Mouse (Mus musculus): ENCODE data around the gene Gm37419.

Gene Gm37419

DNA sequence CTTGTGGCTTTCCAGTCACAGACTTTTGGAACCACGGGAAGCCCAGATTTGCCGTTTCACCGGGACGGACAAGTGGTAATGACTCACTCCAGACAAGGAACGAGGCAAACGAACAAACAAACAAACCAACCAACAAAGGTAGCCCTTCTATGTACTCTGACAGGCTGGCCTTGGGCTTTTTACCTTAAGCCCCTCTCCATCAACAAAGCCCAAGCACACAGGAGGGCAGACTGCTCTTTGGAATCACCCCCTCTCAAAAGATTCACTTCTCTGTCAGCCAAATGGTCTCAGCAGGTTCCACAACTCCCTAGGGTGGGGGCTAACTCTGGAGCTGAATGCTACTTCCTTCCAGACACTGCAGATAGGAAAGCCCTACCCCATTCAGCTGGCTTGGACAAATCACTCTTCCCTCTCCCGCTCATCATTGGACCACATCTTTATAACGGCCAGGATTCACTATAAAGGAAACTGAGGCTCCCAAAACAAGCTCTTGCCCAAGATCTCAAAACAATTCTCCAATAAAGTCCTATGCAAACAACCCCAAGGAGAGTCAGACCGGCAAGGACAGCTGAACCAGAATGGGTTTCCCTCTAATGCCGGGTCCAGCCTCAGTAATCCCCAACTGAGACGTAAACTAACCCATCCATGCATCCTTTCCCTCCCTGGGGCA lies 7.9 kb upstream of the Gm37419 start:
- DNase-seq: no peak

DNA sequence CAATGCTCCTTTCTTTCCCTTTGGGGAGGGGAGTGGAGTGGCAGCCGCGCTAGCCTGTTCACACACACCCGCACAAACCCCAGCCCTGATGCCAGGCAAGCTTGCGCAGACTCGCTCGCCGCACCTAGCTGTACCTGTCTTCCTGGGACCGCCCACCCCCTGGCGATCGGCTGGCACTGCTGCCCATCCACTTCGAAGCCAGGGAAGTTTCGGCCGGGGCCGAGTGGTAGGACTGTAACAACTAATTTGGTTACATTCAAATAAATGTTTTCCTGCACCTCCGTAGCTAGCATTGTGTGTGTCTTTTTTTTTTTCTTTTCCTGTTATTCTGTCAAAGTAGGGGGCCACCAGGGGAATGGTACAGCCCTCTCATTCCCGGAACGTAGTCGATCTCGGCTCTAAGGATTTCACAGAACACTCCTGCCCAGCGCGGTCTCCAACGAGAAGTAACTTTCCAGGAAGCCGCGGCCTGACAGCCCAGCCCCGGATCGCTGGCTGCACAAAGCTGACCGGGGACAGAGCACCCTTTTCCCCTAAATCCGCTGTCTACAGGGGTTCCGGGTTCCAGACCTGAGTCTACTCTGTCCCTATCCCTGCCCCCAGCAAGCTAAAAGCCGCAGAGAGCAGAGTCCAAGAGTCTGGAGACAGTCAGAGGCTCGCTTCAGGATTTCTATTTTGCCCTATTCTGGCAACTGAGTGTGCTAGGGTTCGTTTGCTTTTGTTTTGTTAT lies 7.1 kb upstream of the Gm37419 start:
- no peak for DNase-seq

DNA sequence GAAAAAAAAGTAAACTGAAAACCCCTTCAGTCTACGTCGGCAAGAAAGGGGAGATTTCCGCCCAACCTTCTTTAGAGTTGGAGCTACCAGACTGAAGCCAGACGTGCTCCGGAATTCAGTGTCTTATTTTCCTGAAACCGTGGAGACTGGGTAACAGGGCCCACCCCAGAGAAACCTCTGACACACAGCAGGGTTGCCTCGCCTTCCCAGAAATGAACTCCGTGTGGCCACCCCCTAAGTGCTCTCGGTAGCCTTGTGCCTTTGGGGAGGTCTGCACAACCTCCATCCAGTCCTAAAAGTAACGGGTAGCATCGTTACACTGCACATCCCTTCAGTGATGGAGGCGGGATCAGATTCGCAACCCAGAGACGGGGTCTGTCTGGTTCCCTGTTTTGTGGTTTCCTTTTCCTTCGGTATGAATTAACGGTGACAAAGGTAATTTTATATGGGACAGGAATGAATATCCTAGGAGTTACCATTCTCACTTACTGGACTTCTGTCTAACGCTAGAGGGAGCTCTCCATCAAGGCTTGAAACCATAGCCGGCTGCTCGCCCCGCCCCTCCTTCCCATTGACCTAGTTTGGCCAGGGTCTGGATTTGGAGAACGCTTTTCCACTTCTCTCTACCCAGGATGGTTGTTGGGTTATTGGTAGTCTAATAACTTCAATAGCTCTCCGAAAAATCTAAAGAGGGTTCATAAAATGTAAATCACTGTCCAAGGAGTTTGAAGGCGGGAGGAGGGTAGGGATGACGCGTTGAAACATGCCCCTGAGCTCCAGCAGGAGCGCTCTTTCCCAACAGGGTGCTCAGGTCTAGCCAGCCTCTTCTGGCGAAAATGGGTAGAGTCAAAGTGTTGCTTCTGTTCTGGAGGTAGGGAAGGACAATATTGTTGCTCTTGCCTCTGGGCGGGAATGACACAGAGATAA lies 6.1 kb upstream of the Gm37419 start:
- DNase-seq: peak; percentile 71

DNA sequence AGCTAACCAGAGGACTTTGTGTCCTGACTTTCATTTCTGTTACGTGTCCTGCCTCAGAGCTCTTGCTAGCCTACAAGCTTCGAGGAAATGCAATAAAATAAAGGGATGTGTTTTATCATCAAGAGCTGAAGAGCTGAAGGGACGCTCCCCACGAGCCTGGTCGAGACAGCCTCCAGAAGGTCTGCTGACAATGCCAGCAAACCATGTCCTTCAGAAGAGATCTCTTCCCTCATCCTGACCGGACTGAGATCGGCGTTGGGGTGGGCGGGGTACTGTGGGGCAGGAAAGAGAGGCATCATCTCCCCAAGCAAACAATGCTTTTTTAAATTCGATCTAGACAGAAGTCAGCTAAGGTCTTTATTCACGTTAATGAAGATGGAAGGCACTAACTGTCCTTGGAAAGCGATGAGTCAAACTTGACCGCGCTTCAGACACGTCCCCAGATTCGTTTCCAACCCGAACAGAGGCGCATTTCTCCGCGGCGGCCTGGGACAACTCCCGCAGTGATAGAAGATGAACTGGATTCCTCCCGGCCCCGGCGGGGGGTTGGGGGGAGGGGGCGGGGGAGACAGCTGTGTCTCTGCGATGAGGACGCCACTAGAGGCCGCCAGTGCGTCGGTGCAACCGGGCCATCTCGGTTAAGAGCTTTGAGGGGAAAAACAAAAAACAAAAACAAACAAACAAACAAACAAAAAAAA lies 5.2 kb upstream of the Gm37419 start:
- peak; percentile 72 for DNase-seq

DNA sequence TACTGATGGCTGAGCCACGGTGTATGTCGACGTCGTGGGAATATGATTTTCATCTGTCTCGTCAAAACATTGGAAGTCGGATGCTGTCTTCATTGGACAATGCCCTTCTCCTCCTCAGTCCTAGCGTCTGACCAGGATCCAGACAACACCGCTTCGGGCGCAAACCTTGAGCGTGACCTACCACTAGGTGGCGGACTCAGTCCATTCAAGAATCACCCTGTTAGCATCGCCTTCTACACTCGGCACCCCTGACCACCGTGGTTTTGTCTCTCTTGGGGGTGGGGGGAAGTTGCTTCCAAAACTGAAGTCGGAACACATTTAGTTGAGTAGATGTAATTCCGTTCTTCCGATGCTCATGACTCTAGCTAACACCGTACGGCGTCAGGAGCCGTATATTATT lies 4.1 kb upstream of the Gm37419 start:
- peak; percentile 82 for DNase-seq

DNA sequence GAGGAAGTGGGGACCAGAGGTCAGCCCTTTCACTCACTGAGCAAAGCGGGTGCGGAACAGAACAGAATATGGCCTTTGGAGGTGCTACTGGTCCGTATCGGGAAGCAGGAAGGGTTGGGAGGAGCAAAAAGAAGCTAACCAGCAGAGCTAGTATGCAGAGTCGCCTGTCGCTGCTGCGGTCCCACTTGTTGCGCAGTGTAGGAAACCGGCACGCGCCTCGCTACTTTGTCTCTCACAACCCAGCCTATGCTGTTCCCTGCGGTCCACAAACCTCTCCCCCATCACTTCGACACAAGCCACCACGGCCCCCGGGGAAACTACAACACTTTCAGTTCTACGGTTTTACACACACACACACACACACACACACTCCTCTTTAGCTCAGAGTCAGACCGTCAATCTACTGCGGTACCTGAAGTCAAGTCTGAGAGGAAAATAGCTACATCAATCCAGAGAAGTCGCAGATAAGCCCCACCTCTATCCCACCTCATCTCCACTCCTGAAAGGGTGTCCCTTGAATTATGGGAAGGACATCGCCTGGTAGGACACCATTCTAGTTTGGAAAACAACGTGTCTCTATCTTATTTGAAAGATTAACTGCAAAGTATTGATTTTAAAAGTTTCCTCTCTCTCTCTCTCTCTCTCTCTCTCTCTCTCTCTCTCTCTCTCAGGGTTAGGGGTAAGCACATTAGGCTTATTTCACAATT lies 3.4 kb upstream of the Gm37419 start:
- DNase-seq: peak; percentile 26

DNA sequence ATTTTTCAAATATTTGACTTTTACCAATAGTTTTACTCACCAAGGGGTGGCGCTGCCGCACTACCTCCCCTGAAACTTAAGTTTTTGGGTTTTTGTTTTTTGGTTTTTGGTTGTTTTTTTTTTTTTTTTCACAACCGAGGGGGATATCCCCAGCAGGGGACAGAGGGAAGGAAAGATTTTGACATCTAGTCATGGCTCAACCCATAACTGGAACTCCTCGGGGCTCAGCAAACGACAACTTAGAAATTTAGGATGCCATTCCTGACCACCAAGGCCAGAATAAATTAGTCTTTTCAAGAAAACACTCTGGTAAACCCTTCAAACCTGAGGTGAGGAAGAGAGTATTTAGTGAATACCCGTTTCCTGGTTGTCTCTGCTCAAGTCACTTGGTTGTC lies 2.8 kb upstream of the Gm37419 start:
- peak; percentile 36 for DNase-seq

DNA sequence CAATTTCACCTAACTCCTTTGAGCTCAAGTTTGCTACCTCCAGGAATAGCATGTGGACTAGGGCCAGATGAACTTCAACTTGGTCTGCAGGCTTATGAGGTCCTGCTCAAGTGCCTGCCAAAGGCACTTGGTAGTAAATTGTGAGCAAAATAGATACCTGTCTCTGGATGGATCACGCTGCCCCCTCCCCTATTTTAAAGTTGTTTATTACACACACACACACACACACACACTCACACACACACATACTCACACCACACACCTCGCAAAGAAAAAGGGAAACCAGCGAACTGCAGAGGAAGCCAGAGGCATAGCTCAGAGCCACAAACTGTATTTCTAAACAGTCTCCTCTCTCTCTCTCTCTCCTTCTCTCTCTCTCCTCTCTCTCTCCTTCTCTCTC lies 2.1 kb upstream of the Gm37419 start:
- no peak for DNase-seq

DNA sequence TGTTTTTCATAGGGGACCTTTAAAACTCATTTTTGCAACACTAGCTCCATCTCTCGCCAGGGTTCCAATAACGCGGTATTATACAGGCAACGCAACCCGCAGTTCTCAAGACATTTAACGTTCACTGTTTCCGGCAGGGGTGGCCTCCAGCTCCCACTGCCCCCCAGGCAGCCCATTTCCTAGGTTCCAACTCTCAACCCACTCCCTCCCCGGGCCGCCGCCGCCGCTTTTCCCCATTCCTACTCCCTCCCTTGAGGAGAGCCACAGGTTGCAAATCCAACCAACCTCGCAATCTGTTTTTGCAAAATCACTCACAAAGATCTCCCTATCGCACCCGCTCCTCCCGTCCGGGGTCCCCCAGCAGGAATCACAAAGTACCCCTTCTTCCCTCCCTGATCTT lies 1.4 kb upstream of the Gm37419 start:
- no peak for DNase-seq

DNA sequence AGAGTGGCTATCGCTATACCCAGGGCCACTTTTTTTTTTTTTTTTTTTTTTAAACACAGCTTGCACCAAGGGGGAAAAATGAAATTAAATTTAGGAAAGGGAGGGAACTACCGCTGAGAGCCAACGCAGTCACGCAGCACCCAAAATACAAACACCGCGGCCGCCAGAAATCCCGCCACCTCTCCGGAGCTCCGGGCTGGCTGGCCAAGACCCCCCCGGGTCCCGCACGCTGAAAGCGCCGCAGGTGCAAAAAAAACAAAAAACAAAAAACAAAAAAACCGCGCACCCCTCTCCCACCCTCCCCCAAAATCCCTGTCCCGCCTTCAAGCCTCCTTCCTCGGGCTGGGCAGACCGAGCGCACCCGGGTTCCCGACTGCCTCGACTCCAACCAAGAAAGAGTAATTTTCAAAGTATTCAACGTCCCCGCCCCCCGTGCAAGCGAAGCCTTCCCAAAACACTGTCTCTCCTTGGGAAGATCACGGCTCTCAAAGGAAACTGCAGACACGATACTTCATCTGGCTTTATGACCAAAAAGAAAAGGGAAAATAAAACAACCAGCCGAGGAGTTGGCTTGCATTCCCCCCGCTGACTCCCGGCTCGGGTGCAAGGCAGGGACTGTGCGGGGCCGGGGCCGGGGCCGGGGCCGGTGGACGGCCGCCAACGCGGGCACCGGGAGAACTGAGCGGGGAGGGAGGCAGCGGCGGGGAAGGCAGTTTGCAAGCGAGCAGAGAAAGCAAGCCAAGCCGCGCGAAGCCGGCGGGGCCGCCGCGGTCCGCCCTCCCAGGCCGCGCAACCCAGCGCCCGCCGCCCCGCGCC lies 733 bp upstream of the Gm37419 start:
- peak; percentile 48 for DNase-seq

DNA sequence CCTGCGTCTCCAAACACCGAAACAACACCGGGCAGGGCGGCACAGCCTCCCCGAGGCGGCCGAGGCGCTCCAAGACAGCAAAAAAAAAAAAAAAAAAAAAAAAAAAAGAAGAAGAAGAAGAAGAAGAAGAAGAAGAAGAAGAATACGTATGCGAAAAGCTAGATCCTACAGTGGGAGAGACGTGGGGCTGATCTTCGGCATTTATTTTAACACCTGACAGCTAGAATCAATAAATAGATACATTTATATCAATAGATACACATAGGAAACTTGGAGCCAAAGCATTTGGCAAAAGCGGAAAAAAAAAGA lies 171 bp upstream of the Gm37419 start:
- DNase-seq: no peak

DNA sequence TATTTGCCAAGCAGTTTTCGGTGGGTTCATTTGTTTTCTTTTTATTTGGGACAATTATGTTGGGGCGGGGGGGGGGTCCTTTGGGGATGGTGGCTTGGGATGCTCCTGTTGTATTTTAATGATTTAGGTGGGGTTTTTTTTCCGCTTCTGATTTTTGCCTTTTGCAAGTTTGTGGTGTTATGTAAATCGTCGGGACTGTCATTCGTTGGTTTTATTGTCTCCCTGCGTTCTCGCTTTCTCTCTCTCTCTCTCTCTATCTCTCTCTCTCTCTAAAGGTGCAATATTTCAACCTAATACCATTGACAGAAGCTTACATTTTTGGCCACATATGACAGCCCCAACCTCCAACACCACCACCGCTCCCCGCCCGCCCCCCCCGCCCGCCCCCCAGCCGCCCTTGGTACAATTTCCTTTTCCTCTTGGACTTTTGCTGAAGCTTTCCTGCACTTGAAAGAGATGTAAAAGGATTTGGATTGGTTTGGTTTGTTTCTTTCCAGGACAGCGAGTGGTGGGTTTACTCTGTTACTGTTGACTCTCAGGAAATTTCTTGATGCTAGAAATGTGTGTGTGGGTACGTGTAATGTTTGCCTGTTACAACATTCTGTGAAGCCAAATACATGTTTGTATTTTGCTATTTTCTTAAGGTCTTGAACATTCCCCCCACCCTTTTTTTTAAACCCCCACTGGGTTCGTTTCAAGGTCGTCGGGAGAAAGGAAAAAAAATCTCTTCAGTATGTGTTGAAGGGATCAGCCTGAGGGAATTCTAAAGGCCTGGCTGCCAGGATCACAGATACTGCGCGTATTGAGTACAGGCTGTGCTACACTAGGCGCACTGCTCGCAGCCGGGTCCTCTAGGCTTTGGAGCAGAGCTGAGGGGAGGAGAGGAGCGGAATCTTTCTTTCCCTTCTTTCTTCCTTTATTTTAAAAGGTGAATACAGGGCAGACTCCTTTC lies 1.2 kb downstream of the Gm37419 start:
- DNase-seq: no peak

DNA sequence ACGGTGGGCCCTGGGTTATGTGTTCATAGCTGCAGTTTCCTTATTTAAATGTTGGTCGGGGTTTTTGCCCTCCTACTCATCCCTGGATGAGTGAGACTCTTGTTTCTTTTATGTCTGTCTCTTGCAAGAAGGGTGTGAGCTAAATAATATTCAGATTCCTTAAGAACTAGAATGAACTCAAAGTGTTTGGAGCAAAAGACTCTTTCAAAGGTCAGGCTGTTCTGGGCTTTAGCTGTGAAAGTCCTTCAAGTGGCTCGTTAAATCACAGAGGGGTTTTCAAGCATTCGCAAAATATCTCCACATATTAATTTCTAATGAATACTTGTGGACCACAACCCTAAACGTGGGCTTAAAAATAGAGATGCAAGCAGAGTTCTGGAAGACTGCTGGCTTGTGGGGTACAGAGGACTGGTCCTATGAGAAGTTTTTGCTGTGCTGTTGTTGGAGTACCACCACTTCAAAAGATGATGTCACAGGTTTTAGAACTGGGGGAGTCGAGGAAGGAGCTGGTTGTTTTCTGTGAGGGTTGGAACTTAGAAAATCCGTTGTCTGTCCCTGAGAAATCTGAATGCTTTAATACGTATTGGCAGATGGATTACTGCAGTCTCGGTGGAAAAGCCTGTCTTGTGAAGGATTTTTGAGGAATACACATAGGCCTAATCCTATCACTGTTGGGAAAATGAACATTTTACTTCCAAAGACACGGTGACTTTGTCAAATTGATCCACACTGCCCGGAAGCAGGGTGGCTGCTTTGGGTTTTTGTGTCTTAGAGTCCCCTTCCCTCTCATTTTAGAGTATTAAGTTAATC lies 2.1 kb downstream of the Gm37419 start:
- DNase-seq: no peak

DNA sequence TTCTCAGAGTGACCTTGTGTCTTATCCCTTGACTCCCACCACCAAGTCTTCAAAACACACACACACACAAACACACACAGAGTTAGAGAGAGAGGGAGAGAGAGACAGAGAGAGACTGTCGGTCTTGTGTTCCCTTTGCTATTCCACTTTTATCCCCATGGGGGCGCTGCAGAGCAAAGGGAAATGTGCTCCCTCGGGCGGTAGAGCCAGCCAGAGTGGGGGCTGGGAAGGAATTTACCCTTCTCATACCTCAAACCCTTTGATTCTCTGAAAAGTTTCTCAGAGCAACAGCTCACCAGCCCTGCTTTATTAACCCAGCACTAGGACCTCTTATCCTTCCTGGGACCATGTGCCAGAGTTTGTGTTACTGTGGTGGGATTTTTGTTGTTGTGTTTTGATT lies 2.9 kb downstream of the Gm37419 start:
- DNase-seq: peak; percentile 80

DNA sequence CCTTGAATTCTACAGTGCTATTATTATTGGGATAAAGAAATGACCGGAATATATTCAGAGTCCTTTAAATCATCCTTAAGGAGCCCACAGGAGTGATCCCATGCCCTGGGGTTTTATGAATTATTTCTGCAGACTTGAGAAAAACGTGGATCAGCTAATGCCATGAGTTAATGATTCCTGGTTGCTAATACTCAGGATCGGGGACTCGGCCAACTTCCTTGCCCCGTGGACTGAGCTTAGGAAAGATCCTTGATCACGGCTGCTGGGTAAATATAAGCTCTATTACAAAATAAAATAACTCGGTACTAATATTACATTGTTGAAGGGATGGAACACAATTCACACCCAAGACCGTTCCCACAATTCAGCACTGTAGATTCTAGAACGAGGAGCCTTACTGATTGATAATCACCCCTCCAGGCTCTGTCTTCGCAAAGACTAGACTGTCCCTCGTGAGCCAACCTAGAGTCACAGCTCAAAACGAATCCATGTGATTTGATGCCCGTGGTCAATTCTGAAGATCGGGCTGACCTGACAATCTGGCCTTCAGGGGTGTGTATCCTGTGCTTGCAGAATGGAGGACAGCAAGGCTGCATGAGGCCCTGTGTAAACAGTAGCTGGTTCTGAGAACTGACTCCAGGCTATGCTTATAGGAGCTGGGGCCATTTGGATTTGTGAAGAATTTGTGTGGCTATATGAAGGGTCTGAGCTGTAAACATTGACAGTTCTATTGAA lies 3.7 kb downstream of the Gm37419 start:
- DNase-seq: no peak

DNA sequence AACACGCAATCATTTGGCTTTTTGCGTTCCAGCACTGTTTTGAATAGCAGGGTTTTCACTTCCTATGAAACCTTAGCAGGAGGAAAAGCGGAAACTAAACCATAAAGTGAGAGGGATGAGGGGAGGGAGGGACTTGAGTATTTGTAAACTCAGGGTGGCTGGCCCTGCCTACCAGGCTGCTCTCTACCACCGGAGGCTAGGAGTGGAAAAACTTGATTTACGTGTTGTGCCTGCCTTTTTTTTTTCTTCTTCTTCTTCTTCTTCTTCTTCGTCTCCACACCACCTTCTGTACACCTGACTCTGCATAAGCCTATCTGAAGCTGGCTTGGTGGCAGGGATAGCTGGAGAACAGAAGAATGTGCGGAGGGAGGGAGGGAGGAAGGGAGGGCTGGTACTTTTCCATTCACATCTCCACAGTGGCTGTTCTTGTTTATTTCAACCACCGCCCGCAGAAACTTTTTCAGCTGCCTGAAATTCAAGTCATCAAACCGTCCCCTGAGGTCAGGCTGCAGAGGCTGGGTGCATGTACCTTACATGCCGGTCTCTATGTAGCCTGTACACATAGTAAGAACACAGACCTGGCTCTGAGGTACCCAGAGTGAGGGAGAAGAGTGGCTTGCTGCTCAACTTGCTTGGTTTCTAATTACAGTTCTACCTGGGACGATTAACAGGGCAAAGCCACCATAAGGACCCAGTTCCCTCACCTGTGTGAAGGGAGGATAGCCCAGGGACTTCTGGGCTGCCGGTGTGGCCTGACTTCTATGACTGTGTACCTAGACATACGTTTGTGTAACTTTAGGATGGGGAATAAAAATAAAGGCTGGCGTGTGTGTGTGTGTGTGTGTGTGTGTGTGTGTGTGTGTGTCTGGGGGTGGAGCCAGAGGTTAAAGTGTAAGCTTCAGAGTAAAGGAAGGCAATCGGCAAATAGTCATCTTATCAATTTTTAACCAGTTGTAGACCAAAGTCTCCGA lies 5.4 kb downstream of the Gm37419 start:
- DNase-seq: no peak

DNA sequence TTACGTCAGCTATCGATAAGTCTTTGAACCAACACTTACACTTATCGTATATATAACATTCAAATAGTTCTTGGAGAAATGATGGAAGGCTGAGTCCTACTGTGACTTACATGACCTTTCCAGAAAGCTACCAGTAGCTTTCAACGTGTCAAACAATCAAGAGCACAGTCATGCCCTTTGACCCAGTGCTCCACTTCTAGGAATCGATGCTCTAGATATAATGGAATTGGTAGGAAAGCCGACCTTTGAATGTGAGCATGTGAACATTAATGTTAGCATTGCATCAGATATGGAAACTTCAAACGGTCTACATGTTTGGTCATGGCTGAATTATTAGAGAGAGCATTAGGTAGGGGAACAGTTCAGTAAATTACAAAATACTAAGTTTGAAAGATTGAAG lies 8.1 kb downstream of the Gm37419 start:
- no peak for DNase-seq

DNA sequence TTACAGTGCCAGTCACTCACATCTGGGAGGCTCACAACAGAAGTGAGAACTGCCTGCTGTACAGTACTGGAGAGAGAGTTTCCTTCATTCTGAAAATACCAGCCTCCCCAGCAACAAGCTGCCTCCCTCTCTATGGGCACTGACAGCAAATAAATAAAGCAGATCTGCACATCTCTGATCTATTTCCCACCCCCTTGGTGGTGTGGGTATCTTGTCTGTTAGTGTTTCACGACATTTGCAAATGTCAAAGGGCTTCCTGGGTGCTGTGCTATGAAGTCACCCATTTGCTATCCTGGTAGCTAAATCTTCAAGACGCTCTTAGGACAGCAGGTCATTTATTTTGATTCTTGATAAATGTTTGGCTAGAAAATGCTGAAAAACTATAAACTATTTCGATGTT lies 8.9 kb downstream of the Gm37419 start:
- DNase-seq: no peak
